Mouse (Mus musculus): ENCODE data around the gene Lcn11. TPM values are rescaled to one million over a fixed set of nuclear protein-coding genes. Genes with fewer than 3 reads are reported as not detected.
"Not testable (repeated sequence)": the region's sequence is repeated elsewhere in the genome, so short reads cannot be mapped to it uniquely, and the experiment has no call there.

Lcn11 gene
- polyA plus RNA-seq, 1 experiment from 2014 or later, result not detected

DNA sequence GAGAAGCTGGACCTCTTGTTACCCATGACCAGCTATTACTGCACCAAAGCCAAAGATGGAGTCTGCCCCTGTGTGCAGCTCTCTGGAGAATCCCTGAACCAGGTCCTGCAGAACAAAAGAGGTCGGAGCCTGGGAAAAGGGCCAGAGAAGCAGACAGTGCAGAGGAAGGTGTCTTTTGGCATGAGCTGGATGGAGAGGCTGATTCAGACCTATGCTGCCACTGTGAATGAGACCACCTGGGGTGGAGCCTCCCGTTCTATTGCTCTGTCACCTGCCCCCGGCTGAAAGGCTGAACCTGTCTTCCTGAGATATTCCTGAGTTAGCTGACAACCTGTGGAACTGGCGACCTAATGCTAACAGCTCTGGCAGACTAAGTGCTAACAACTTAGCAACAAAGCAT is 4.1 kb downstream of the Lcn11 start:
- no peaks in the 10 kb centered on the region for H3K27me3 ChIP-seq
- no peak overlapping the region for H3K4me2 ChIP-seq (replicated peaks)
- no peak overlapping the region for H3K4me3 ChIP-seq (replicated peaks)
- no peaks in the 10 kb centered on the region for H3K36me3 ChIP-seq
- H3K27ac ChIP-seq, result no peak overlapping the region
- no peak for ATAC-seq
- H3K9me3 ChIP-seq, result no peaks in the 10 kb centered on the region
- H3K4me1 ChIP-seq (replicated peaks), result no peaks in the 10 kb centered on the region
- 74% methylated on average over 4 of the region's 4 CpGs for WGBS
- no peak overlapping the region for H3K9ac ChIP-seq (replicated peaks)

DNA sequence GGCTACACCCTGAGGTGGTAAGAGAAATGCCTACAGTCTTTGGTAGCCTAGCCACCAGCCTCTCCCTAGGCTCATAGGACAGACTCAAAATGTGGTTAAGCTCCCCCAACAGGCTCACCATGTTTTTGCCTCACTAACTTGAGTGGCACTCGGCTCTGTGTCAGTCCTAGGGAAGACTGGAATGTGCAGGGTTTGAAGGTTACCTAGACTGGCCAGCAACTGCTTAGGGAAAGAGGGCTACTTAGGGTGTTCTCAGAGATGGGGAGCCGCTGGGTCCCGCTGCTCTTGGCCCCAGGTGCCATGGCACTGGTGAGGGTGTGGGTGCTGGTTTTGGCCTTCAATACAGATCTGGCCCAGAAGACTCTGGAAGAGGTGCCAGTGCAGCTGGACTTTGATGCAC is 5.1 kb downstream of the Lcn11 start, which contains the start of gene Gm13539:
TSS of gene Gm13539 (plus strand) at position 301 of the 400 bp plus-strand sequence.
- no peaks in the 10 kb centered on the region for H3K36me3 ChIP-seq
- no peak within 1 kb of the TSS for H3K27ac ChIP-seq
- no peak within 1 kb of the TSS for H3K4me2 ChIP-seq (replicated peaks)
- no peaks in the 10 kb centered on the region for H3K27me3 ChIP-seq
- H3K4me3 ChIP-seq (replicated peaks), result no peak within 1 kb of the TSS
- 88% methylated on average over 3 of the region's 3 CpGs for WGBS
- H3K9ac ChIP-seq (replicated peaks), result no peak within 1 kb of the TSS
- no peaks in the 10 kb centered on the region for H3K4me1 ChIP-seq (replicated peaks)
- no peak for ATAC-seq
- H3K9me3 ChIP-seq, result no peaks in the 10 kb centered on the region

DNA sequence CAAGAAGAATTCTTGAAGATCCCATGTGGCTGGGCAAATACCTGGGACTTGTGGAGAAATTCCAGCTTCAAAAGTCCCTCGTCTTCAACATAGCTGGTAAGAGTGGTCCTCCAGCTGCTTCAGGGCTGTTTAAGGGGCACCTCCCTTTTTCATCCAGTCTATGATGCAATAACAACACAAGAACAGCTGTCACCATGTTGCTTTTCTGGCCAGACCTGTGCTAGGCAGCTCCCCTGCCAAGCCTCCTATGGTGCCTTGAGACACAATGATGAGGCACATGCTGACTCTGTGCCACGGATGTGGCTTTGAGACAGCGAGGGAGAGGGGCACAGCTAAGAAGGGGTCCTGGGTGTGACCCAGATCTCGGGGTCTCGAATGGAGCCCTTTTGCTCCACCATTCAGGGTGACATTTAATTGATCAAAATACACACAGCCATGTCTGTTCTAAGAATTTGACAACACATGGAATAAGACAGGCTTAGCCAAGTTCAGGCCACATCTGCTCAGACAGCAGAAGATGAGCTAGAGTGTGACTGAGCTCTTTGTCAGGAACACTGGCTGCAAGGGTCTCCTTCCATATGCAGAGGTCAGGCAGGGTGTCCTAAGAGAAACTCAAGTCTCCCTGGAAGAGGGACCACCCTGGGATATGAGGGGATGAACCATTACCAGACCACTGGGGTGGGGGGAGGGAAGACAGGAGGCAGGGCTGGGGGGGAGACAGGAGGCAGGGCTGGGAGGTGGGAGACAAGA is 8.9 kb downstream of the Lcn11 start:
- H3K4me1 ChIP-seq (replicated peaks), result no peaks in the 10 kb centered on the region
- H3K9me3 ChIP-seq, result no peaks in the 10 kb centered on the region
- no peaks in the 10 kb centered on the region for H3K36me3 ChIP-seq
- no peak for ATAC-seq
- no peak overlapping the region for H3K4me3 ChIP-seq (replicated peaks)
- no peak overlapping the region for H3K4me2 ChIP-seq (replicated peaks)
- no peak overlapping the region for H3K9ac ChIP-seq (replicated peaks)
- H3K27me3 ChIP-seq, result no peaks in the 10 kb centered on the region
- H3K27ac ChIP-seq, result no peak overlapping the region
- WGBS, result 78% methylated on average over 5 of the region's 5 CpGs

DNA sequence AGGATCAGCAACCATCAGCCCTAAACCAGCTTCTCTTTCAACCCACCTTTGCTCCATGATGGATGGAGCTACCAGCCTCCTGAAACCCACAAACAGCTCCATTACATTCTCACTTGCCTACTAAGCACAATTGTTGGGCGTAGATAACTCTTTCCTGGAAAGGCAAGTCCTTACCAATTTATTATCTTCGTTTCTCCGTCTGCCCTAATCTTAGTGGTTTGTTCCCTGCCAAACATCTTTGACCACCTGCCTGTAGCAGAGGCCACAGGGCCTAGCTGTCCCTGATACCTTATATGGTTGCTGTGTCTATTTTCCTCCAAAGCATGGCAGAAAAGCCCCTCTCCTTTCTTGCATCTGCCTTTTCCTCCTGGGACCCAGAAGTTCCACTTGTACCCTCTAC is 12.3 kb downstream of the Lcn11 start:
- Histone ChIP-seq H3K4me2 (replicated peaks) (no peak overlapping the region), H3K36me3 (no peaks in the 10 kb centered on the region), H3K4me1 (replicated peaks) (no peaks in the 10 kb centered on the region), H3K9me3 (no peaks in the 10 kb centered on the region), H3K27ac (no peak overlapping the region), H3K4me3 (replicated peaks) (no peak overlapping the region), H3K27me3 (no peaks in the 10 kb centered on the region), H3K9ac (replicated peaks) (no peak overlapping the region)
- WGBS, result 93% methylated on average over 3 of the region's 3 CpGs
- ATAC-seq, result no peak

DNA sequence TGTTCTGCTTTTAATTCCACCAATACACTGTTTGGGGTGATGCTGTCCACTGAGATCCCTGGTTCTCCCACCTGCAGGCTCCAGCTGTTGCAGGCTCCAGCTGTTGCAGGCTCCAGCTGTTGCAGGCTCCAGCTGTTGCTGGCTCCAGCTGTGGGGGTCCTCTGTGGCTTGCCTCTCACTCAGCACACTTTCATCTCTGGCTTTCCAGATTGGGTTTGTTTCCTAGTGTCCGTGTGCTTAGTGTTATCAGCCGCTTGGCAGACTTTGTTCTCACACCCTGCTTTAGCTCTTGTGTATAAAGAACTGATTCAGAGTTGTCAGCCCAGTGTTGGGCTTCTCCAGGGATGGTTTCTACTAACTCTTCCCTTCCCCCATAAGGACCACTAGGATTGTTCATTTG is 20.8 kb downstream of the Lcn11 start:
- ATAC-seq, result no peak
- Histone ChIP-seq H3K27ac (no peak overlapping the region), H3K4me3 (replicated peaks) (no peak overlapping the region), H3K9ac (replicated peaks) (no peak overlapping the region), H3K4me2 (replicated peaks) (no peak overlapping the region), H3K4me1 (replicated peaks) (peaks cover 11% of the 10 kb centered on the region), H3K27me3 (no peaks in the 10 kb centered on the region), H3K36me3 (no peaks in the 10 kb centered on the region), H3K9me3 (no peaks in the 10 kb centered on the region)
- WGBS, result 37% methylated on average over 2 of the region's 2 CpGs

DNA sequence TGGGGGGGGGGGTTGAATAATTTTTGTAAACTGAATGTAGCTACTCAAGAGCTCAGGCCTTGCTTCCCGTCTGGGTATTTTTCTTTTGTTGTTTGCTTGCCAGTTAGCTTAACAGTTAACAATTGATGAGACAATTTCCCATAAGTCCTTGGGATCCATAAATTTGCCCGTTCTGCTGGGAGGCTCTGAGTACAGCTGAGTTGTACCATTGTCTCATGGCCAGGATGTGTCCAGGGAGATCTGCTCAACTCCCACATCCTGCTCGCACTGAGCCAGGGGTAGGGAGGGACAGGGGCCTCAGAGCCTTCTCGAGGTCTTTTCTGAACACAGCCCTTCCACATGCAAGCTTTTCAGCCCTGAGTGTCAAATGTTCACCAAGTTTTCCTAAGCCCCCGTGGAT is 21.2 kb downstream of the Lcn11 start:
- 36% methylated on average over 5 of the region's 5 CpGs for WGBS
- no peak for ATAC-seq
- no peak overlapping the region for H3K4me2 ChIP-seq (replicated peaks)
- H3K27ac ChIP-seq, result no peak overlapping the region
- H3K27me3 ChIP-seq, result no peaks in the 10 kb centered on the region
- no peaks in the 10 kb centered on the region for H3K9me3 ChIP-seq
- no peak overlapping the region for H3K9ac ChIP-seq (replicated peaks)
- no peak overlapping the region for H3K4me3 ChIP-seq (replicated peaks)
- peaks cover 11% of the 10 kb centered on the region for H3K4me1 ChIP-seq (replicated peaks)
- no peaks in the 10 kb centered on the region for H3K36me3 ChIP-seq

DNA sequence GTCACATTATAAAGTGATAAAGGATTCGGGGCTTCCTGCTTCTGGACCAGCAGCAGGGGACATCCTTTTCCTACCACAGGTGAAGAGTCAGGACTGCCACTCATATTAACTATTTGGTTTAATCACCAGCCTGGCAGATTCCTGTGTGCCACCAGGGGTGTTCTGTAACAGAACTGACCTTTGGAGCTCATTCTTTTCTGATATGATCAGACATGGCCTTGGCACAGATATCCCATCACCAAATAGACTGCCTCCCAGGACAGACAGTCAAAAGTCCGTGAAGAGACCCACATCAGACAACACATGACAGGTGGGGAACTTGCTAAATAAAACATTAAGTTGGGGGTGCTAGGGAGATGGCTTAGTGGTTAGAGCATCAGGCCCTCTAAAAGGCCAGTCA is 34.9 kb downstream of the Lcn11 start:
- WGBS, result 77% methylated on average over 2 of the region's 2 CpGs
- no peaks in the 10 kb centered on the region for H3K36me3 ChIP-seq
- H3K27me3 ChIP-seq, result no peaks in the 10 kb centered on the region
- no peaks in the 10 kb centered on the region for H3K4me1 ChIP-seq (replicated peaks)
- ATAC-seq, result no peak
- H3K27ac ChIP-seq, result no peak overlapping the region
- no peak overlapping the region for H3K9ac ChIP-seq (replicated peaks)
- H3K4me3 ChIP-seq (replicated peaks), result no peak overlapping the region
- no peak overlapping the region for H3K4me2 ChIP-seq (replicated peaks)
- no peaks in the 10 kb centered on the region for H3K9me3 ChIP-seq

DNA sequence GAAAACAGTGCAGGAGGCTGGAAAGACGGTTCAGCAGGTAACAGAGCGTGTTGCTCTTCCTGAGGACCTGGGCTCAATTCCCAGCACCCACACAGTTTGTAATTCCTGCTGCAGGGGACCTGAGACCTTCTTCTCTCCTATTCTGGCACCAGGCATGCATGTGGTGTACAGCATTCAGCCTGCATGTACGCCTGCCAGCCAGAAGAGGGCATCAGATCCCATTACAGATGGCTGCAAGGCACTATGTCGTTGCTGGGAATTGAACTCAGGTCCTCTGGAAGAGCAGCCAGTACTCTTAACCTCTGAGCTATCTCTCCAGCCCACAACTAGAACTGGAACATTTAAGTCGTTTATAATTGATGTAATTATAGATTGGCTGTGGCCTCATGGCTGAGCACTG is 36.5 kb downstream of the Lcn11 start:
- no peaks in the 10 kb centered on the region for H3K27me3 ChIP-seq
- H3K9me3 ChIP-seq, result no peaks in the 10 kb centered on the region
- no peak overlapping the region for H3K27ac ChIP-seq
- no peak overlapping the region for H3K4me3 ChIP-seq (replicated peaks)
- H3K4me1 ChIP-seq (replicated peaks), result no peaks in the 10 kb centered on the region
- no peaks in the 10 kb centered on the region for H3K36me3 ChIP-seq
- no peak overlapping the region for H3K4me2 ChIP-seq (replicated peaks)
- ATAC-seq, result no peak
- no peak overlapping the region for H3K9ac ChIP-seq (replicated peaks)
- 82% methylated on average over 5 of the region's 5 CpGs for WGBS

DNA sequence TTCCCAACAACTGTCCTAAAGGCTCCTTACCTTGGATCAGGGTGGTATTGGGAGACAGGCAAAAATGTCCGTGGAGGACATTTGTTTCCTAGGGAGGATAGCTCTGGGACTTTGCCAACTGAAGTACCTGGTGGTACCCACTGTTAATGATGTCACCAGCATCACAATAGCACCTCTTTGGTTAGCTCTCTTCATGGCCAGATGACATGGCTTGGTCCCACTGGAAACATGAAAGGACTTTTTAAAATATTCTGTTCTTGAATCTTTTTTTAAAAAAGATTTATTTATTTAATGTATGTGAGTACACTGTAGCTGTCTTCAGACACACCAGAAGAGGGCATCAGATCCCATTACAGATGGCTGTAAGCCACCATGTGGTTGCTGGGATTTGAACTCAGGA is 38.9 kb downstream of the Lcn11 start, which contains the start of gene Glt6d1:
TSS of gene Glt6d1 (minus strand) at position 101 of the 400 bp plus-strand sequence.
- not testable (repeated sequence) for H3K4me1 ChIP-seq (replicated peaks); ATAC-seq; H3K9me3 ChIP-seq; H3K9ac ChIP-seq (replicated peaks); H3K27ac ChIP-seq; H3K27me3 ChIP-seq; H3K4me2 ChIP-seq (replicated peaks); H3K4me3 ChIP-seq (replicated peaks); H3K36me3 ChIP-seq
- WGBS, result 79% methylated on average over 1 of the region's 1 CpGs

DNA sequence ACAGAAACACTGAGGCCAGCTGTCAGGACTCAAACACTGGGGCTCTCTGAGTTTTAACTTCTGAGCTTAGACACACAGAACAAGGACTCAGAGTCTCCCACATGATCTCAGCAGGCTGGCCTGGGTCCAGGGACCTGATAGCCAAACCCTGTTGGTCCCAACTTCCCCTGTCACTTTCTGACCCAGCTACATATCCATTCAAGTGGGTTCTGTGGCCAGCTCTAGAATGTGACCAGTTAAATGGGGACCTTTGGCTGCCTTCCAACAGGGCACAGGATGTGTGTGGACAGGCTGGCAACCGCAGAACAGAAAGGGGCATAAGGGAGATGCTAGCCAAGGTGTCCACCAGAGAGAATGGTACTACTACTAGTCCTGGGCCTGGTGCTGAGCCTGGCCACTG is 46.0 kb downstream of the Lcn11 start, which contains the start of gene Lcn9:
TSS of gene Lcn9 (plus strand) at position 348 of the 400 bp plus-strand sequence.
- no peak for ATAC-seq
- no peak within 1 kb of the TSS for H3K4me3 ChIP-seq (replicated peaks)
- no peaks in the 10 kb centered on the region for H3K9me3 ChIP-seq
- no peak within 1 kb of the TSS for H3K4me2 ChIP-seq (replicated peaks)
- no peak within 1 kb of the TSS for H3K9ac ChIP-seq (replicated peaks)
- 93% methylated on average over 1 of the region's 1 CpGs for WGBS
- no peaks in the 10 kb centered on the region for H3K36me3 ChIP-seq
- no peaks in the 10 kb centered on the region for H3K27me3 ChIP-seq
- no peak within 1 kb of the TSS for H3K27ac ChIP-seq
- H3K4me1 ChIP-seq (replicated peaks), result no peaks in the 10 kb centered on the region

DNA sequence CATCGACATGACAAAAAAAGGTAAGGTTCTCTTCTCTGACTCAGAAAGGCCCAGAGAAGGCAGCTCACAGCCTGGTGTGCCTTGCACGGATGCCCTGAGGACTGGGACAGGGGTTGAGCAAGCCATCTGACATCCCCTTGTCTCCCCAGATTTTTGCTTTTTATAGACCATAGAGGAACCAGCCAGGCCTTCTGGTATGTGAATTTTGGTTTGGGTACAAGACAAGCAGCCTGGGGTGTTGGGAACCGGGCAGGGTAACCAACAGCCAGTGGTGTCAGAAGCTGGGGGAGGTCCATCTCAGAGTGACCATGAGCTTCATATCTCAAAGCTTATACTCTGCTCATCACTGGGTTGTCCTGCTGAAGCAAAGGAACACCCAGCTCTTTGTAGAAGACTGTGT is 47.9 kb downstream of the Lcn11 start:
- Histone ChIP-seq H3K9me3 (no peaks in the 10 kb centered on the region), H3K4me1 (replicated peaks) (no peaks in the 10 kb centered on the region), H3K27me3 (no peaks in the 10 kb centered on the region), H3K4me2 (replicated peaks) (no peak overlapping the region), H3K4me3 (replicated peaks) (no peak overlapping the region), H3K9ac (replicated peaks) (no peak overlapping the region), H3K36me3 (no peaks in the 10 kb centered on the region), H3K27ac (no peak overlapping the region)
- WGBS, result 91% methylated on average over 3 of the region's 3 CpGs
- ATAC-seq, result no peak

DNA sequence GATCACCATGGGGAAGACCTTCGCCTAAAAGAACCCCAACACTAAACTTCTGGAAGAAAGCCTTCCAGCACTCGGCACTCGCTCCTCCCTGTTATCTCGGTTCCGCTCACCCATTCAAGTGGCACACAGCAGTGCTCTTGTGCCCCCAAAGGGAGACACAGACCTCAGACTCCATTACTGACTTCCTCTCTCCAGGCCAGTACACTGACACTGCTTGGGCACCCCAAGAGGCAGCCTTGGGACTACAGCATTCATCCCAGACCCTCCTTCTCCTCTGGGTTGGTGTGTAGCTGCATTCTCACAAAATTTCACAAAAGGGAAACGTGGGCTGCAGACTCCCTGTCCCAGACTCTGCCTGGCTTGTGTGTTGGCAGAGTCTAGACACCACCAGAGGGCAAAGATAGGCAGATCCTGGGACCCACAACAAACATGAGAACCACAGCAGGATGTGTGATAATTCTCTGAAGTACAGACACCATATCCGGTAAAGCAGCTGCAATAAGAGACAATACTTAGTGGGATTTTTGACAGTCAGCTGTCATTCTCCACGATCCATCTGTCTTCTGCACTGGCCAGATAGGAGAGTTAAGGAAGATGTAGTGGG is 51.6 kb downstream of the Lcn11 start:
- H3K4me1 ChIP-seq (replicated peaks), result no peaks in the 10 kb centered on the region
- no peak overlapping the region for H3K4me2 ChIP-seq (replicated peaks)
- no peaks in the 10 kb centered on the region for H3K36me3 ChIP-seq
- no peaks in the 10 kb centered on the region for H3K27me3 ChIP-seq
- H3K27ac ChIP-seq, result no peak overlapping the region
- H3K9me3 ChIP-seq, result no peaks in the 10 kb centered on the region
- H3K9ac ChIP-seq (replicated peaks), result no peak overlapping the region
- no peak for ATAC-seq
- 81% methylated on average over 8 of the region's 8 CpGs for WGBS
- no peak overlapping the region for H3K4me3 ChIP-seq (replicated peaks)
